Mouse (Mus musculus): Measurements from ENCODE around the gene Ankdd1a.

Ankdd1a gene

GRCm38 (mm10) chr9:65519807-65520504 is at the start of gene Ankdd1a:
Gene Ankdd1a, minus strand, starts transcription at chr9:65520193.
- in situ Hi-C loops (cut with MboI, MseI) = loop anchor here (5.0 to 10.0 kb wide), 3 partner anchors 67 to 1595 kb away; partner anchors contain the start of gene Pif1

- in situ Hi-C loops (cut with MboI, MseI) = no loop called here
These were observed 49.5 kb upstream of the Ankdd1a start for GRCm38 (mm10) chr9:65569491-65569971.

GRCm38 (mm10) chr9:65568787-65569186 is 48.8 kb upstream of the Ankdd1a start:
- in situ Hi-C loops (cut with MboI, MseI) = no loop called here

GRCm38 (mm10) chr9:65564698-65565097 is 44.7 kb upstream of the Ankdd1a start:
- in situ Hi-C loops (cut with MboI, MseI) = no loop called here

- in situ Hi-C loops (cut with MboI, MseI) = no loop called here
These were observed 43.1 kb upstream of the Ankdd1a start for GRCm38 (mm10) chr9:65563073-65563472.

GRCm38 (mm10) chr9:65562081-65562506 is 42.1 kb upstream of the Ankdd1a start:
- in situ Hi-C loops (cut with MboI, MseI) = no loop called here

GRCm38 (mm10) chr9:65561016-65561415 is 41.0 kb upstream of the Ankdd1a start:
- in situ Hi-C loops (cut with MboI, MseI) = no loop called here

GRCm38 (mm10) chr9:65558806-65559205 is 38.8 kb upstream of the Ankdd1a start:
- in situ Hi-C loops (cut with MboI, MseI) = no loop called here

- in situ Hi-C loops (cut with MboI, MseI) = no loop called here
These were observed 37.0 kb upstream of the Ankdd1a start for GRCm38 (mm10) chr9:65556979-65557378.

- in situ Hi-C loops (cut with MboI, MseI) = no loop called here
These were observed 36.4 kb upstream of the Ankdd1a start for GRCm38 (mm10) chr9:65556349-65556748.

- in situ Hi-C loops (cut with MboI, MseI) = no loop called here
These were observed 35.6 kb upstream of the Ankdd1a start for GRCm38 (mm10) chr9:65555621-65556020.

GRCm38 (mm10) chr9:65555001-65555405 is 35.0 kb upstream of the Ankdd1a start:
- in situ Hi-C loops (cut with MboI, MseI) = no loop called here

- in situ Hi-C loops (cut with MboI, MseI) = no loop called here
These were observed 32.7 kb upstream of the Ankdd1a start for GRCm38 (mm10) chr9:65552711-65553110.

- in situ Hi-C loops (cut with MboI, MseI) = no loop called here
These were observed 32.1 kb upstream of the Ankdd1a start for GRCm38 (mm10) chr9:65552141-65552540.

- in situ Hi-C loops (cut with MboI, MseI) = no loop called here
These were observed 31.0 kb upstream of the Ankdd1a start for GRCm38 (mm10) chr9:65551035-65551434.

- in situ Hi-C loops (cut with MboI, MseI) = no loop called here
These were observed 30.3 kb upstream of the Ankdd1a start for GRCm38 (mm10) chr9:65550079-65550831.

- in situ Hi-C loops (cut with MboI, MseI) = loop anchor here (5.0 kb wide), 1 partner anchor 33 kb away; the partner anchor contains the start of gene Plekho2
These were observed 29.6 kb upstream of the Ankdd1a start for GRCm38 (mm10) chr9:65549643-65550042.

- in situ Hi-C loops (cut with MboI, MseI) = loop anchor here (5.0 kb wide), 1 partner anchor 33 kb away; the partner anchor contains the start of gene Plekho2
These were observed 29.1 kb upstream of the Ankdd1a start for GRCm38 (mm10) chr9:65549139-65549538.

- in situ Hi-C loops (cut with MboI, MseI) = loop anchor here (5.0 kb wide), 1 partner anchor 34 kb away; the partner anchor contains the start of gene Plekho2
These were observed 28.3 kb upstream of the Ankdd1a start for GRCm38 (mm10) chr9:65548311-65548710.

GRCm38 (mm10) chr9:65547844-65548243 is 27.9 kb upstream of the Ankdd1a start:
- in situ Hi-C loops (cut with MboI, MseI) = loop anchor here (5.0 kb wide), 1 partner anchor 34 kb away; the partner anchor contains the start of gene Plekho2

GRCm38 (mm10) chr9:65547111-65547510 is 27.1 kb upstream of the Ankdd1a start:
- in situ Hi-C loops (cut with MboI, MseI) = loop anchor here (5.0 kb wide), 1 partner anchor 35 kb away; the partner anchor contains the start of gene Plekho2

GRCm38 (mm10) chr9:65546413-65546695 is 26.4 kb upstream of the Ankdd1a start:
- in situ Hi-C loops (cut with MboI, MseI) = loop anchor here (5.0 kb wide), 1 partner anchor 36 kb away; the partner anchor contains the start of gene Plekho2

All from regulatory T cell (primary cell).